Mouse (Mus musculus) E14TG2a.4 (cell line): Measurements from ENCODE around the gene Mgp.

Experiments used
- CTCF ChIP-seq: conservative IDR thresholded peaks from 2 replicates; pipeline ENCODE4 v1.5.1; 2014; ENCODE audit warnings: low read length
- POU5F1 ChIP-seq: IDR thresholded peaks from 2 replicates; pipeline ENCODE4 v1.6.1; 2014; ENCODE audit warnings: low read length, borderline replicate concordance

GRCm38 (mm10) chr6:136827881-136828561 is 47.6 kb downstream of the Mgp start, which contains the start of gene Wbp11:
- TF ChIP-seq CTCF: no peak
- no peak for TF ChIP-seq POU5F1
